Mouse (Mus musculus) testis, adult 2 months (tissue): ENCODE measurements around the gene Cwc22.

ENCODE experiments used
- CTCF ChIP-seq: fragments of 200-500 bp; IDR thresholded peaks from 2 replicates; pipeline ENCODE4 v1.5.1; 2012; ENCODE audit warnings: low read depth, mild to moderate bottlenecking, inconsistent platforms, low read length, moderate library complexity; ENCODE audit not compliant: control insufficient read depth, insufficient read depth, insufficient replicate concordance
- POLR2A ChIP-seq: fragments of 200-500 bp; IDR thresholded peaks from 2 replicates; pipeline ENCODE4 v1.6.1; 2012; ENCODE audit warnings: low read depth, mild to moderate bottlenecking, inconsistent platforms, low read length, moderate library complexity; ENCODE audit not compliant: control insufficient read depth

DNA sequence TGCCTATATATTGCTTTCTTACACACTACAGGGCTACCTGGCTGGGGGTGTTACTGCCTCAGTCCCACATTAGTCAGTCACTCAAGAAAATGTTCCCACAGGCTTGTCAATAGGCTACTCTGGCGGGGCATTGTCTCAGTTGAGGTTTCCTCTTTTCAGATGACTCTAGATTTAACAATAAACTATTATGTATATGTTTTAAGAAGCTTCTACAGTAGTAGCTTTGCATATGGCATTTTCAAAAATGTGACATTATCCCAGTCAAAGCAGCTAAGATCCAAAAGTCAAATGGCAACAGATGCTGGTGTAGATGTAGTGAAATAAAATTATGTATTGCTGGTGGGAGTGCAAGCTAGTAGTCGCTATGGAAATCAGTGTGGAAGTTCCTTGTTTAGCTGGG is 27.1 kb upstream of the Cwc22 start:
- TF ChIP-seq CTCF: no peak
- no peak for TF ChIP-seq POLR2A
